Mouse (Mus musculus) splenic B cell, adult 2 months (primary cell): ENCODE measurements around the gene Olfr127.
"Not testable (repeated sequence)": the region's sequence is repeated elsewhere in the genome, so short reads cannot be mapped to it uniquely, and the experiment has no call there.

Source experiments
- DNase-seq: peaks from one replicate; pipeline ENCODE4 v3.0.0-alpha.2; 2011; ENCODE audit warnings: low read depth, low spot score
- H3K27me3 ChIP-seq: 2 replicates; pipeline ENCODE4 v1.6.1; 2012; ENCODE audit warnings: mild to moderate bottlenecking, low read length, moderate library complexity, mixed read lengths; ENCODE audit not compliant: control insufficient read depth, poor library complexity, insufficient read depth, severe bottlenecking
- H3K36me3 ChIP-seq: 2 replicates; pipeline ENCODE4 v1.6.1; 2012; ENCODE audit warnings: mild to moderate bottlenecking, low read length, moderate library complexity, mixed read lengths; ENCODE audit not compliant: control insufficient read depth, poor library complexity, insufficient read depth, severe bottlenecking

Gene Olfr127

GRCm38 (mm10) chr17:37900137-37900536, at the start of gene Olfr127:
Gene Olfr127, plus strand, starts transcription at chr17:37900437.
- DNase-seq: no peak
- Histone ChIP-seq H3K36me3 (no peaks in the 10 kb centered on the region), H3K27me3 (no peaks in the 10 kb centered on the region)

- Histone ChIP-seq H3K36me3 (no peaks in the 10 kb centered on the region), H3K27me3 (no peaks in the 10 kb centered on the region)
- no peak for DNase-seq
Observed at GRCm38 (mm10) chr17:37863901-37864300, 36.3 kb upstream of the Olfr127 start.

- Histone ChIP-seq H3K36me3 (no peaks in the 10 kb centered on the region), H3K27me3 (no peaks in the 10 kb centered on the region)
- no peak for DNase-seq
Observed at GRCm38 (mm10) chr17:37869676-37870205, 30.5 kb upstream of the Olfr127 start.

- DNase-seq: no peak
- Histone ChIP-seq H3K27me3 (no peaks in the 10 kb centered on the region), H3K36me3 (no peaks in the 10 kb centered on the region)
Observed at GRCm38 (mm10) chr17:37873830-37874229, 26.4 kb upstream of the Olfr127 start.

GRCm38 (mm10) chr17:37906821-37907220, 6.6 kb downstream of the Olfr127 start:
- not testable (repeated sequence) for H3K27me3 ChIP-seq, H3K36me3 ChIP-seq, DNase-seq

- DNase-seq: no peak
- H3K36me3 ChIP-seq: no peaks in the 10 kb centered on the region
- H3K27me3 ChIP-seq: no peaks in the 10 kb centered on the region
Observed at GRCm38 (mm10) chr17:37920248-37920647, 20.0 kb downstream of the Olfr127 start, which contains the start of gene Olfr128. Gene Olfr128, plus strand, starts transcription at chr17:37920548.

- no peak for DNase-seq
- H3K27me3 ChIP-seq: no peaks in the 10 kb centered on the region
- H3K36me3 ChIP-seq: no peaks in the 10 kb centered on the region
Observed at GRCm38 (mm10) chr17:37952979-37953378, 52.7 kb downstream of the Olfr127 start, which contains the start of gene Olfr761. Gene Olfr761, minus strand, starts transcription at chr17:37953079.
